Mouse (Mus musculus): ENCODE measurements around the gene Cct8l1.

Cct8l1 gene

DNA sequence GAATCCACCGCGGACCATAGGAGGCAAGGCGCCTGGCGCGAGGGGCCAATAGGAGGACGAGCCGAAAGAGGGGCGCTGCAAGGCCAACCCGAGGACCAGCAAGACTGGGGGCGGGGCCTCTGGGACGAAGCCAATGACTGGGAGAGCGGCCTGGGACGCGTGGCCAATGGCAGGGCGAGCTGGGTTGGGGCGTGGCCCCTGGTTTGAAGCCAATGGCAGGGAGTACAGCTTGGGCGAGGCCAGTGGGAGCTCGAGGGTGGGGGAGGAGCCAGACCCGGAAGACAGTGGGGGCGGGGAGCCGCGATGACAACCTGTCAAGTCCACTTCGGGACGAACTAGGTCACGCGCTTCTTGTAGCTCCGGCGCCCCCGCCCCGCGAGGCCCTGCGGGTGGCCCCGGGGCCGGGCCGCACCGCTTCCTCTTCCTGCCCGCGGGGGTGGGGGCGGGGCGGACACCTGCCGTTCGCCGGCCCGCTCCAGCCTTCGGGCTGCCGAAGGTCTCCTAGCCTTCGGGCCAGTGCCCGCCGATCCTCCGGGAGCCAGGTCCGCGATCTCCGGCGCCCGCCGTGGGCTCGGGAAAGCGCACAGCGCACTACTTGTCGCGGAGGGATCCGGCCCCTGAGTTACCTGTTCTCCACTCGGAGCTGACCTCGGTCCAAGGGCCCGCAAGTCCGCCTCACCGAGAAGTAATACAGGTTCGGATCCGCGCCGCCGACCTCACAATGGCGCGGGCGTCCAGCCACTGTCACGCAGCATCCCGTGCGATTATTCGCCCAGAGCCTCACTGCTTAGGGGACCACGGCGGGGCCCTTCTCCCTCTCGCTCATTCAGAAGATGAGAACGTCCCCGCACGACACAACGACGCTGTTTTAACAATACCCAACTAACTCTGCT is 13.9 kb downstream of the Cct8l1 start:
- peak; percentile 99 to 100 for DNase-seq (ENCODE audit: low spot score in 2 of 2)

GRCm38 (mm10) chr5:25530629-25531028 is 14.8 kb downstream of the Cct8l1 start:
- DNase-seq (ENCODE audit: low spot score in 2 of 2), result no peak

DNA sequence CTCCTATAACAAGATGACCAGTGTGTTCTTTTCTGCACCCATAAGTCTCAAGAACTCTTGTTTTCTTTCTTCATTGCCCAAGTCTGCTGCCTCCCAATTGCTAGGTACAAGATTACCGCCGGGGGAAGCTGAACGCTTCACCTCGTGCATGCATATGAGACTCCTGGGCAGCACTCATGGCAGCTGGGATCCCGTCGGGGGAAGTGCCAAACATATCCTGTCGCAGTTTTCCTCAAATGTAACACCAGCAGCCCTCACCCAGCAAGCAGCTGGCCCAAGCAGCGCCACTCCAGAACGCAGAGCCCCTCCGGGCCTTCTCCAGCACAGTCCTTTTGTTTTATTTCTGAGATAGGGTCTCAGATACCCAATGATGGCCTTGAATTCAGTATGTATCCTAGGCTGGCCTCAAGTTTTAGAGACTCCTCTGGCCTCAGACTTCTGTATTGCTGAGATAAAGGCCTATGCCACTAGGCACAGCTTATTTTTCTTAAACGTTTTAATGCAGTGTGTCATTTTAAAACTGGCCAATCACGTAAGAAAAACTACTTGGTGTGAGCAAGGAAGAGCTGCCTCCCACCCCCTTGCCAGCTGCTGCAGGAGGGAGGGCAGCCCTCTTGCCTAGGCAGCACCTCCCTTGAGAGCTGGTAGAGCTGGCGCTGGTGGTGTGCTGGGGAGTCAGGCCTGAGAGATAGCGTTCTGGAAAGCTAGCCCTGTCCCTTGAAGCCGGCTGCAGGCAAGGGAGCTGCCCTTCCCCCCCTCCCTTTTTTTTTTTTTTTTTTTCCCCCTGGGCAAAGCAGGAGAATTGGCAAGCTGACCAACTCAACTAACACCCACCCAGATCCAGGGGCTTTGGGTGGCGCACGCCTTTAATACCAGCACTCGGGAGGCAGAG is 16.6 kb downstream of the Cct8l1 start:
- peak; percentile 47 to 67 for DNase-seq (ENCODE audit: low spot score in 2 of 2)

- no peak for DNase-seq (ENCODE audit: low spot score in 2 of 2)
Measured at GRCm38 (mm10) chr5:25533298-25533697, 17.4 kb downstream of the Cct8l1 start.

DNA sequence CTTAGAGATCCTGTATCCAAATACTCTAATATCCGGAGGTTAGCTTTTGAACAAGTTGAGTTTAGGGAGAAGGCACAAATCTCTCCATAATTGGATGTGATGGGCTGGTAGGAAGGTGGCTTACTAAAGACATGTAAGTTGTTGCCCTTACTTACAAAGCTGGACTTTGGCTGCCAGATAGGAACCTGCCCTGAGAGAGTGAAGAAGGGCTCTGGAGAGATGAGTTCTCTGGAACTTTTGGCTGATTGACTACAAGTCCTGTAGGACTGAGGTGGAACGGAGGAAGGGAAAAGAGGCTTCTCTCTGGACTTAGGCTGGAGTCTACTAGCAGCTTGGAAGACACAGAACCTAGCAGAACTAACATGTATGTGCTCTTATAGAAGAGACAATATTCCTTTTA is 19.7 kb downstream of the Cct8l1 start:
- no peak for DNase-seq (ENCODE audit: low spot score in 2 of 2)

DNA sequence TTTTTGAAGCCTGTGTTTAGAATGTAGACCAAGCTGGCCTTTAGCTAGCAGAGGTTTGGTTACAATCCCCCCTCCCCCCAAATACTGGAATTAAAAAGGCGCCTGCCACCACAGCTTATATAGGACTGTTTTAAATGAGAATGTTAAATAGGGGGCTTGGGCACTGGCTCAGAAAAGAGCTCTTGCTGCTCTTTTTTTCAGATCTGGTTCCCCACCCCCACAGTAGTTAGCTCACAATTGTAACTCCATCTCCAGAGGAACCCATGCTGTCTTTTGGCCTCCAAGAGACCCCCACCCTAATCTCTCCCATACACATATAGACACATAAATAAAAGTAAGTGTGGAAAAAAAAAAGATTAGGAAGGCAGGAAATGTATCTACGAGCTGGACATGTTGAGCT is 20.6 kb downstream of the Cct8l1 start:
- DNase-seq (ENCODE audit: low spot score in 2 of 2), result no peak

DNA sequence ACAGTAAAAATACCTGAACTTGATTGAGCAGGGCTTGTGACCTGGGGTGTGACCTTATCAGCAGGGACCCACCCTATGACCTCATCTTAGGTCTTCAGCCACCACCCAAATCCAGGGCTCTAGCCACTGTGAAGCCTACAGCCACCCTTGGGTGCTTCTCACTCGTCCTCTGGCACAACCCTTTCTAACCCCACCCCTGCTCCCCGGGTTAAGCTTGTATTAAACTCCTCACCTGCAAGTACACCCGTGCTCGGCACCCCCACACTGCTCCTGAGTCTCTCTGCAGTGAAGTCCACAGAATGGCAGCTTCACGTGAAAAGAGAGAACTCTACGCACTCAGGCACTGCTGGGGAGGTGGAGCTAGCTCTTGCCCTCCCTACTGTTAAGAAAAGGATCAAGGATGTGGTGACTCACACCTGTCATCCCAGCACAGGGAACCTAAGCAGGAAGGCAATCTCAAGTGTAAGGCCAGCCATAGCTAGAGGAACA is 21.1 kb downstream of the Cct8l1 start:
- no peak for DNase-seq (ENCODE audit: low spot score in 2 of 2)

GRCm38 (mm10) chr5:25540412-25540811 is 24.5 kb downstream of the Cct8l1 start:
- DNase-seq (ENCODE audit: low spot score in 2 of 2), result no peak

DNA sequence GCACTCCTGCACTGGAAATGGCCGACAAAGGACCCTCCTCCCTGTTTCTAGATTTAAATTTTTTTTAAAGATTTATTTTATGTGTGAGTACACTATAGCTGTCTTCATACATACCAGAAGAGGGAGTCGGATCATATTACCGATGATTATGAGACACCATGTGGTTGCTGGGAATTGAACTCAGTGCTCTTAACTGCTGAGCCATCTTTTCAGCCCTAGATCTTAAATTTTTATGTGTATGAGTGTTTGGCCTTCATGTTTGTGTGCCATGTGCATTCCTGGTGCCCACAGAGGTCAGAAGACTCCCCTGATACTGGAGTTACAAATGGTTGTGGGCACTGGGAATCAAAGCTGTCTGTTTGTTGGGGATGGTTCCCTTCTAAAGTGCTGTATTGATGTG is 25.1 kb downstream of the Cct8l1 start:
- no peak for DNase-seq (ENCODE audit: low spot score in 2 of 2)

DNA sequence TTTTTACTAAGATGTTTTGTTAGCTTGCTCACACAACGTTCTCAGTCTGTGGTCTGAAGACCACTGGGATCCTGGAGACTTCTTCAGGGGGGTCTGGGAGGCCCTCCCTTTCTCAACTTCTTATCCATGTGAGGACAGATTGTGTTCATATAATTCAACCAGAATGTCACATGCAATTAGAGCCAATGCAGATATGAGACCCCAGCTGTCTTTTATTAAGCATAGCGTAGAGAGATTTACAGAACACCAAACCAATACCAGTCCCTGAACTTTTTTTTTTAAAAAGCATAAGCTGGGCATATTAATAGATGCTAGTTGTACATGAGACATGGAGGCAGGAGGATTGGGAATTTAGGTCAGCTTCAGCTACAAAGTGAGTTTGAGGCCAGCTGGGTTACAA is 25.8 kb downstream of the Cct8l1 start:
- no peak for DNase-seq (ENCODE audit: low spot score in 2 of 2)

DNA sequence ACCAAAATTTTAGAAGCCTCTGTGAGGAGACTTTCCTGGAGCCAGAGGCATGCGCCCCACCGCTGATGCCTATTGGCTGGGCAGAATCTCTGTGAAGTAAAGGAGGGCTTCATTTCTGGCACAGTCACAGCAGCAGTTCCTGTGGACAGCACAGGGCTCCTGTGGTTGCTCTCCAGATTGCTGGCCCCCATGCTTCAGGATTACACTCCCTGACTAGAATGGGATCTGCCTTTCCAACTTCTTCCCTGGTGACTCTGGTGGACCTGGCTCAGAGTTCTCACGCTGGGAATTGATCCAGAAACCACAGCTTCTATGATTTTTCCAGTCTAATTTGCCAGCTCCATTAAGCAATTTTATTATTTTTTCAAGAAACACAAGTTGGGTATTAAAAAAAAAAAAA is 28.2 kb downstream of the Cct8l1 start:
- no peak for DNase-seq (ENCODE audit: low spot score in 2 of 2)

DNA sequence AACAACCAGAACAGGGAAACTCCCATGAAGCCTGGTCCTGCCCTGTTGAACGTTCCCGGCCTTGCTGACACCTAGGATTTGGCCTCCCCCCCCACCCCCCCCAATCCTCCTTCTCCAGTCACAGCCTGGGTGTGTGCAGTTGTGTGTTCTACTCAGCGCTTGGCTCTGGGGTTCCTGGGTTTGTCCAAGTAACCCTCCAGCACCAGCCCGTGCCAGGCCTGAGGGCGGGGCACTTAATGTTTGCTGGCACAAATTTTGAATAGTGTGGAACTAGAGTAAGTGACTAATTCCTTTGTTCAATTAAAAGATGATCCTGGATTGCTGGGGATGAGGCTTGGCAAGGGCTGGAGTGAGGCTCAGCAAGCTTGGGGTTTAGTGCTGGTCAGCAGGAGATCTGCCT is 28.7 kb downstream of the Cct8l1 start:
- DNase-seq (ENCODE audit: low spot score in 2 of 2), result no peak

- peak in 1 of 2 experiments; percentile 27 for DNase-seq (ENCODE audit: low spot score in 2 of 2)
Measured at GRCm38 (mm10) chr5:25546912-25547311, 31.0 kb downstream of the Cct8l1 start.

DNA sequence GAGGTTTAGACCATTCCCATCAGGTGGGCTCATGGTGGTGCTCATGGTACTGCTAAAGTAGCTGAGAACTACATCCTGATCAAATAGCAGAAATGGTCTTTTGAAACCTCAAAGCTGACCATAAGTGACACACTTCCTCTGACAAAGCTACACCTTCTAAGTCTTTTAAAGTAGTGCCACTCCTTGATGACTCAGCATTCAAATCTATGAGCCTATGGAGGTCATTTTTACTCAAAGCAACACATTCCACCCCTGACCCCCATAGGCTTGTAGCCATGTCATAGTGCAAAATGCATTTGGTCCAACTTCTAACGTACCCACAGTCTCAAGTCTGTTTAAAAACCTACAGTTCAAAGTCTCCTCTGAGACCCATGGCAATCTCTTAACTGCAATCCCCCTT is 35.0 kb downstream of the Cct8l1 start:
- DNase-seq (ENCODE audit: low spot score in 2 of 2), result peak in 1 of 2 experiments; percentile 19

GRCm38 (mm10) chr5:25554210-25554609 is 38.3 kb downstream of the Cct8l1 start:
- no peak for DNase-seq (ENCODE audit: low spot score in 2 of 2)

DNA sequence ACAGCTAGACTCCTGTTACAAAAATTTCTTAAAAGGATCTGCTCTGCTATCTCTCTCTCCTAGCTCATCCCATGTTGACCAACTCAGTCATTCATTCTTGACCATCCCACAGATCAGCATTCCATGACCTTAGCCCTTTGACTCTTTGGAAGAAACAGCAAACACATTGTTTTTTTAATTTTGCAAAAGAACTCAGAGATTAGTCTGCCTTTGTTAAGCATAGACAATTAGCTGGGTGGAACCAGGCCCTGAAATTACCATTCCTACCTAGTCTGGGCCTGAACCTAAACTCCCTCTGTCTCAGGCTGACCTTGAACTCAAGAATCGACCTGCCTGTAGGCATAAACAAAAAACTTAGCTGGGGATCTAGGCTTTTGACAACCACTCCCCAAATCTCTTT is 38.8 kb downstream of the Cct8l1 start:
- DNase-seq (ENCODE audit: low spot score in 2 of 2), result no peak

- DNase-seq (ENCODE audit: low spot score in 2 of 2), result no peak
Measured at GRCm38 (mm10) chr5:25555684-25556083, 39.8 kb downstream of the Cct8l1 start.

DNA sequence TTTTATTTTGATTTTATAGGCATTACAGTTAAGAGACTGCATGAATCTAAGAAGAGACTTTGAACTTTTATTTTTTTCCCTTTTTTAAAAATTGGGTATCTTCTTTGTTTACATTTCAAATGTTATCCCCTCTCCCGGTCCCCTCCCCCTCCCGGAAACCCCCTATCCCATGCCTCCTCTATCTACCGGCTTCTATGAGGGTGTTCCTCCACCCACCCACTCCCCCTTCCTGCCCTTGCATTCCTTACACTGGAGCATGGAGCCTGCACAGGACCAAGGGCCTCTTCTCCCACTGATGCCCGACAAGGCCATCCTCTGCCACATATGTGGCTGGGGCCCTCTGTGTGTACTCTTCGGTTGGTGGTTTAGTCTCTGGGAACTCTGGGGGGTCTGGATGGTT is 40.5 kb downstream of the Cct8l1 start:
- DNase-seq (ENCODE audit: low spot score in 2 of 2), result no peak

Measured in spleen, postnatal 4 days (tissue).